Comparison of ENCODE assay signal across 10 mouse cellular contexts in genomic region chr6:113333137-113333950, GRCm38 (mm10). TPM values are rescaled to one million over a fixed set of nuclear protein-coding genes. Genes with fewer than 3 reads are reported as not detected.
A peak's percentile ranks its signal among the peaks of the same experiment; 100 is the strongest.
DNase-seq lines count a peak whose midpoint lies in the region; ATAC-seq and TF ChIP-seq lines count a peak whose summit lies in the region.
"Had no signal": no experiment of that assay in that cellular context is flagged by ENCODE, and none has a peak within 500 bp of the region (broad histone marks: within the 10 kb centered on the region; RNA-seq: fewer than 3 reads in every experiment).

No protein-coding gene starts in this region.

- no peak for DNase-seq in embryonic facial prominence, embryonic 10.5 days (ENCODE audit: low spot score)
- DNase-seq in kidney, postnatal 10 days = peak; percentile 92
- peak; percentile 62 for DNase-seq in lung, postnatal 14 days
- DNase-seq in embryo, embryonic 10 days (ENCODE audit: low spot score) = no peak

- peak overlapping the region; percentile 7; the same call in 1 of the 2 replicates for H3K27ac ChIP-seq in embryonic facial prominence, embryonic 12.5 days
- no peak overlapping the region for H3K27ac ChIP-seq in embryonic facial prominence, embryonic 10.5 days (replicated peaks)
- peak overlapping the region; percentile 91 for H3K27ac ChIP-seq in bone marrow macrophage, adult 2 months (ENCODE audit: insufficient read depth, low read depth, low read length)
- H3K27ac ChIP-seq in heart, embryonic 14.5 days (replicated peaks in 1 of 2; ENCODE audit: control insufficient read depth in 1 of 2, insufficient read depth in 1 of 2, low read depth in 2 of 2, low read length in 2 of 2) = peak overlapping the region; percentile 78 to 87
- peak overlapping the region; percentile 58 for H3K27ac ChIP-seq in stomach, embryonic 16.5 days (ENCODE audit: low read length)
- H3K27ac ChIP-seq: embryonic facial prominence, embryonic 13.5 days had no signal

- H3K9ac ChIP-seq in embryonic facial prominence, embryonic 12.5 days = no peak overlapping the region
- H3K9ac ChIP-seq in heart, embryonic 14.5 days (ENCODE audit: low read length) = no peak overlapping the region
- H3K9ac ChIP-seq in stomach, embryonic 16.5 days (ENCODE audit: low read length) = no peak overlapping the region

- ATAC-seq in embryonic facial prominence, embryonic 12.5 days (ENCODE audit: insufficient number of reproducible peaks, insufficient read depth, low FRiP score, low TSS enrichment) = no peak
- peak; percentile 24; the same call in 1 of the 2 replicates for ATAC-seq in heart, embryonic 14.5 days (ENCODE audit: insufficient number of reproducible peaks, insufficient read depth, low FRiP score, low read depth)
- peak; percentile 80 for ATAC-seq in stomach, embryonic 16.5 days (ENCODE audit: insufficient read depth, low FRiP score)

- no peaks in the 10 kb centered on the region for H3K9me3 ChIP-seq in embryonic facial prominence, embryonic 12.5 days
- no peaks in the 10 kb centered on the region for H3K9me3 ChIP-seq in embryonic facial prominence, embryonic 10.5 days
- no peaks in the 10 kb centered on the region for H3K9me3 ChIP-seq in heart, embryonic 14.5 days (ENCODE audit: control insufficient read depth, low read length)
- H3K9me3 ChIP-seq in stomach, embryonic 16.5 days (replicated peaks; ENCODE audit: control insufficient read depth, low read length) = no peaks in the 10 kb centered on the region
- H3K9me3 ChIP-seq: embryonic facial prominence, embryonic 13.5 days had no signal

- peaks cover 60% of the 10 kb centered on the region for H3K36me3 ChIP-seq in embryonic facial prominence, embryonic 12.5 days
- H3K36me3 ChIP-seq in embryonic facial prominence, embryonic 10.5 days (replicated peaks) = peaks cover 88% of the 10 kb centered on the region
- peaks cover 68% of the 10 kb centered on the region for H3K36me3 ChIP-seq in heart, embryonic 14.5 days (ENCODE audit: control insufficient read depth, insufficient read depth, low read length)
- peaks cover 9% of the 10 kb centered on the region for H3K36me3 ChIP-seq in stomach, embryonic 16.5 days (ENCODE audit: control insufficient read depth, insufficient read depth, low read length)

- 79% methylated on average over 14 of the region's 14 CpGs for WGBS in embryonic facial prominence, embryonic 12.5 days
- 90% methylated on average over 14 of the region's 14 CpGs for WGBS in embryonic facial prominence, embryonic 10.5 days
- WGBS in heart, embryonic 14.5 days = 38% methylated on average over 14 of the region's 14 CpGs
- 55% methylated on average over 14 of the region's 14 CpGs for WGBS in stomach, embryonic 16.5 days

- H3K4me2 ChIP-seq in embryonic facial prominence, embryonic 12.5 days (replicated peaks) = no peak overlapping the region
- peak overlapping the region; percentile 28 for H3K4me2 ChIP-seq in heart, embryonic 14.5 days (ENCODE audit: low read length)
- no peak overlapping the region for H3K4me2 ChIP-seq in stomach, embryonic 16.5 days (ENCODE audit: low read depth, low read length)
- H3K4me2 ChIP-seq: embryonic facial prominence, embryonic 13.5 days had no signal

- H3K4me1 ChIP-seq in embryonic facial prominence, embryonic 12.5 days = no peaks in the 10 kb centered on the region
- H3K4me1 ChIP-seq in embryonic facial prominence, embryonic 10.5 days = peaks cover under 1% of the 10 kb centered on the region; the same call in 1 of the 2 replicates
- peaks cover 71% of the 10 kb centered on the region for H3K4me1 ChIP-seq in bone marrow macrophage, adult 2 months (ENCODE audit: control insufficient read depth, insufficient read depth, low read length)
- H3K4me1 ChIP-seq in heart, embryonic 14.5 days (ENCODE audit: control insufficient read depth in 2 of 2, insufficient read depth in 2 of 2, low read length in 2 of 2) = peaks cover 12 to 22% of the 10 kb centered on the region in 2 experiments
- peaks cover 5% of the 10 kb centered on the region; the same call in 1 of the 2 replicates for H3K4me1 ChIP-seq in stomach, embryonic 16.5 days (ENCODE audit: control insufficient read depth, insufficient read depth, low read length)
- H3K4me1 ChIP-seq: embryonic facial prominence, embryonic 13.5 days had no signal

- TF ChIP-seq CTCF in bone marrow macrophage, adult 2 months (IDR thresholded peaks at IDR 0.05; ENCODE audit: low read depth, low read length) = no peak

- no peak for TF ChIP-seq POLR2A in bone marrow macrophage, adult 2 months (IDR thresholded peaks at IDR 0.05; ENCODE audit: borderline replicate concordance, low read depth, low read length)

- H3K4me3 ChIP-seq in embryonic facial prominence, embryonic 12.5 days = no peak overlapping the region
- H3K4me3 ChIP-seq in embryonic facial prominence, embryonic 10.5 days = no peak overlapping the region
- H3K4me3 ChIP-seq in bone marrow macrophage, adult 2 months (ENCODE audit: insufficient read depth, low read length) = peak overlapping the region; percentile 24
- H3K4me3 ChIP-seq in heart, embryonic 14.5 days (ENCODE audit: control insufficient read depth in 1 of 2, insufficient read depth in 1 of 2, low read depth in 1 of 2, low read length in 2 of 2) = no peak overlapping the region
- H3K4me3 ChIP-seq in stomach, embryonic 16.5 days (replicated peaks; ENCODE audit: low read length) = no peak overlapping the region
- H3K4me3 ChIP-seq: embryonic facial prominence, embryonic 13.5 days had no signal

- no peaks in the 10 kb centered on the region for H3K27me3 ChIP-seq in embryonic facial prominence, embryonic 12.5 days
- H3K27me3 ChIP-seq in embryonic facial prominence, embryonic 10.5 days (replicated peaks; ENCODE audit: low read depth, poor library complexity, severe bottlenecking) = no peaks in the 10 kb centered on the region
- H3K27me3 ChIP-seq in heart, embryonic 14.5 days (ENCODE audit: control insufficient read depth, insufficient read depth, low read length) = no peaks in the 10 kb centered on the region
- no peaks in the 10 kb centered on the region for H3K27me3 ChIP-seq in stomach, embryonic 16.5 days (ENCODE audit: control insufficient read depth, insufficient read depth, low read length)
- H3K27me3 ChIP-seq: CH12.LX; embryonic facial prominence, embryonic 13.5 days had no signal

RNA-seq across cellular contexts. Expression of gene Ogg1, which starts 6.6 kb away (rescaled TPM):
- polyA plus RNA-seq in embryonic facial prominence, embryonic 12.5 days (2016; fragmentation: Nextera tagmentation; extraction: Ambion mirVana) = 14.1 and 14.7 TPM in 2 replicates
- polyA plus RNA-seq in embryonic facial prominence, embryonic 10.5 days (2016; fragmentation: Nextera tagmentation; extraction: Ambion mirVana) = 17.8 and 20.0 TPM in 2 replicates
- polyA plus RNA-seq in bone marrow macrophage, adult 2 months (2012; ENCODE audit: insufficient read depth, insufficient read length, missing spikeins) = 14.9 and 15.0 TPM in 2 replicates
- polyA plus RNA-seq in heart, embryonic 14.5 days (2014; fragmentation: Nextera tagmentation; extraction: Ambion mirVana) = 10.1 and 10.3 TPM in 2 replicates
- 12.0 and 12.6 TPM in 2 replicates for polyA plus RNA-seq in stomach, embryonic 16.5 days (2015; fragmentation: Nextera tagmentation; extraction: Ambion mirVana)

RNA-seq across cellular contexts. Expression of gene Camk1, which starts 10.4 kb away (rescaled TPM):
- 94.1 and 96.3 TPM in 2 replicates for polyA plus RNA-seq in embryonic facial prominence, embryonic 12.5 days (2016; fragmentation: Nextera tagmentation; extraction: Ambion mirVana)
- polyA plus RNA-seq in embryonic facial prominence, embryonic 10.5 days (2016; fragmentation: Nextera tagmentation; extraction: Ambion mirVana) = 47.0 and 48.9 TPM in 2 replicates
- polyA plus RNA-seq in bone marrow macrophage, adult 2 months (2012; ENCODE audit: insufficient read depth, insufficient read length, missing spikeins) = 216 and 226 TPM in 2 replicates
- 131 and 134 TPM in 2 replicates for polyA plus RNA-seq in heart, embryonic 14.5 days (2014; fragmentation: Nextera tagmentation; extraction: Ambion mirVana)
- 82.5 and 87.8 TPM in 2 replicates for polyA plus RNA-seq in stomach, embryonic 16.5 days (2015; fragmentation: Nextera tagmentation; extraction: Ambion mirVana)

RNA-seq across cellular contexts. Expression of gene Brpf1, which starts 26.4 kb away (rescaled TPM):
- 28.2 and 28.9 TPM in 2 replicates for polyA plus RNA-seq in embryonic facial prominence, embryonic 12.5 days (2016; fragmentation: Nextera tagmentation; extraction: Ambion mirVana)
- 24.8 and 26.0 TPM in 2 replicates for polyA plus RNA-seq in embryonic facial prominence, embryonic 10.5 days (2016; fragmentation: Nextera tagmentation; extraction: Ambion mirVana)
- 31.6 and 34.1 TPM in 2 replicates for polyA plus RNA-seq in bone marrow macrophage, adult 2 months (2012; ENCODE audit: insufficient read depth, insufficient read length, missing spikeins)
- polyA plus RNA-seq in heart, embryonic 14.5 days (2014; fragmentation: Nextera tagmentation; extraction: Ambion mirVana) = 11.7 and 11.8 TPM in 2 replicates
- 12.9 and 13.6 TPM in 2 replicates for polyA plus RNA-seq in stomach, embryonic 16.5 days (2015; fragmentation: Nextera tagmentation; extraction: Ambion mirVana)

RNA-seq across cellular contexts. Expression of gene Tada3, which starts 44.3 kb away (rescaled TPM):
- 52.7 and 53.4 TPM in 2 replicates for polyA plus RNA-seq in embryonic facial prominence, embryonic 12.5 days (2016; fragmentation: Nextera tagmentation; extraction: Ambion mirVana)
- polyA plus RNA-seq in embryonic facial prominence, embryonic 10.5 days (2016; fragmentation: Nextera tagmentation; extraction: Ambion mirVana) = 48.1 and 48.4 TPM in 2 replicates
- 28.6 and 30.2 TPM in 2 replicates for polyA plus RNA-seq in bone marrow macrophage, adult 2 months (2012; ENCODE audit: insufficient read depth, insufficient read length, missing spikeins)
- polyA plus RNA-seq in heart, embryonic 14.5 days (2014; fragmentation: Nextera tagmentation; extraction: Ambion mirVana) = 38.6 and 42.2 TPM in 2 replicates
- 39.6 and 44.9 TPM in 2 replicates for polyA plus RNA-seq in stomach, embryonic 16.5 days (2015; fragmentation: Nextera tagmentation; extraction: Ambion mirVana)

RNA-seq across cellular contexts. Expression of gene Arpc4, which starts 44.6 kb away (rescaled TPM):
- 354 and 364 TPM in 2 replicates for polyA plus RNA-seq in embryonic facial prominence, embryonic 12.5 days (2016; fragmentation: Nextera tagmentation; extraction: Ambion mirVana)
- 377 and 387 TPM in 2 replicates for polyA plus RNA-seq in embryonic facial prominence, embryonic 10.5 days (2016; fragmentation: Nextera tagmentation; extraction: Ambion mirVana)
- polyA plus RNA-seq in bone marrow macrophage, adult 2 months (2012; ENCODE audit: insufficient read depth, insufficient read length, missing spikeins) = 503 and 507 TPM in 2 replicates
- 145 and 155 TPM in 2 replicates for polyA plus RNA-seq in heart, embryonic 14.5 days (2014; fragmentation: Nextera tagmentation; extraction: Ambion mirVana)
- polyA plus RNA-seq in stomach, embryonic 16.5 days (2015; fragmentation: Nextera tagmentation; extraction: Ambion mirVana) = 377 and 396 TPM in 2 replicates

Comparison
In these comparisons a context has a peak if more than half of its experiments do, and no peak if none do; other contexts are left out.
1. DNase-seq: peak in kidney, postnatal 10 days (single experiment) and lung, postnatal 14 days (single experiment); none in embryonic facial prominence, embryonic 10.5 days (single experiment) and embryo, embryonic 10 days (single experiment).